Mouse (Mus musculus) common myeloid progenitor, adult 5-6 weeks (primary cell): ENCODE measurements around the gene Gm13283. TPM values are rescaled to one million over a fixed set of nuclear protein-coding genes. Genes with fewer than 3 reads are reported as not detected.

Experiments
- total RNA-seq: library from RNA; stranded (forward); fragments of 200-1000, 187-1606 nt; gene quantifications from 2 replicates; pipeline ENCODE4 v1.2.3, GENCODE M21; 2017

Gene Gm13283
- total RNA-seq, 1 experiment from 2014 or later = not detected

Other genes starting within 250 kb of the Gm13283 start
- gene Ifnb1, start 237.3 kb upstream of the Gm13283 start, total RNA-seq = not detected in 2 replicates
- not detected in 2 replicates for gene Ifna15, start 201.9 kb upstream of the Gm13283 start, total RNA-seq
- not detected in 2 replicates for gene Ifna14, start 188.3 kb upstream of the Gm13283 start, total RNA-seq
- not detected in 2 replicates for gene Ifna9, start 167.7 kb upstream of the Gm13283 start, total RNA-seq
- not detected in 2 replicates for gene Ifna12, start 156.7 kb upstream of the Gm13283 start, total RNA-seq
- not detected in 2 replicates for gene C87499, start 125.7 kb upstream of the Gm13283 start, total RNA-seq
- gene Ifna13, start 115.7 kb upstream of the Gm13283 start, total RNA-seq = not detected in 2 replicates
- not detected in 2 replicates for gene Ifna16, start 83.2 kb upstream of the Gm13283 start, total RNA-seq
- not detected in 2 replicates for gene Ifna2, start 76.2 kb upstream of the Gm13283 start, total RNA-seq
- not detected in 2 replicates for gene Ifnab, start 68.8 kb upstream of the Gm13283 start, total RNA-seq
- gene Gm26566, start 38.3 kb upstream of the Gm13283 start, total RNA-seq = 2.9 TPM in 1 of 2 replicates, not detected in the other
- 91.1 and 99.9 TPM in 2 replicates for gene Klhl9, start 37.7 kb upstream of the Gm13283 start, total RNA-seq
- gene Gm13271, start 5.3 kb upstream of the Gm13283 start, total RNA-seq = not detected in 2 replicates
- not detected in 2 replicates for gene Gm13290, start 13.7 kb downstream of the Gm13283 start, total RNA-seq
- gene Gm13289, start 16.8 kb downstream of the Gm13283 start, total RNA-seq = not detected in 2 replicates
- gene Gm13272, start 19.7 kb downstream of the Gm13283 start, total RNA-seq = not detected in 2 replicates
- gene Ifnz, start 22.0 kb downstream of the Gm13283 start, total RNA-seq = not detected in 2 replicates
- not detected in 2 replicates for gene Gm13276, start 25.6 kb downstream of the Gm13283 start, total RNA-seq
- not detected in 2 replicates for gene Gm13277, start 28.5 kb downstream of the Gm13283 start, total RNA-seq
- not detected in 2 replicates for gene Gm13278, start 31.4 kb downstream of the Gm13283 start, total RNA-seq
- not detected in 2 replicates for gene Gm13275, start 34.4 kb downstream of the Gm13283 start, total RNA-seq
- not detected in 2 replicates for gene Gm13279, start 37.3 kb downstream of the Gm13283 start, total RNA-seq
- not detected in 2 replicates for gene Gm13285, start 39.5 kb downstream of the Gm13283 start, total RNA-seq
- gene Gm13287, start 43.1 kb downstream of the Gm13283 start, total RNA-seq = not detected in 2 replicates
- gene Gm13288, start 45.4 kb downstream of the Gm13283 start, total RNA-seq = not detected in 2 replicates
- gene Ifna7, start 56.1 kb downstream of the Gm13283 start, total RNA-seq = not detected in 2 replicates
- not detected in 2 replicates for gene Ifna11, start 59.8 kb downstream of the Gm13283 start, total RNA-seq
- gene Ifna6, start 67.3 kb downstream of the Gm13283 start, total RNA-seq = not detected in 2 replicates
- not detected in 2 replicates for gene Ifna5, start 75.4 kb downstream of the Gm13283 start, total RNA-seq
- gene Ifna4, start 81.7 kb downstream of the Gm13283 start, total RNA-seq = not detected in 2 replicates
- not detected in 2 replicates for gene Ifna1, start 90.0 kb downstream of the Gm13283 start, total RNA-seq
- gene Ifne, start 120.1 kb downstream of the Gm13283 start, total RNA-seq = not detected in 2 replicates